Mouse (Mus musculus) thymus, postnatal 0 days (tissue): ENCODE data around the gene Frmd4a. TPM values are rescaled to one million over a fixed set of nuclear protein-coding genes. Genes with fewer than 3 reads are reported as not detected.

Source experiments
- DNase-seq: peaks from one replicate; pipeline ENCODE4 v3.0.0-alpha.2; 2015; ENCODE audit warnings: low spot score
- polyA plus RNA-seq: library from polyadenylated mRNA; unstranded; fragments of >200 nt; fragmentation: Nextera tagmentation; extraction: Ambion mirVana; gene quantifications from 2 replicates; pipeline ENCODE4 v1.2.1, GENCODE M21; 2015

Frmd4a gene
- polyA plus RNA-seq, 1 experiment from 2014 or later: 8.3 TPM

DNA sequence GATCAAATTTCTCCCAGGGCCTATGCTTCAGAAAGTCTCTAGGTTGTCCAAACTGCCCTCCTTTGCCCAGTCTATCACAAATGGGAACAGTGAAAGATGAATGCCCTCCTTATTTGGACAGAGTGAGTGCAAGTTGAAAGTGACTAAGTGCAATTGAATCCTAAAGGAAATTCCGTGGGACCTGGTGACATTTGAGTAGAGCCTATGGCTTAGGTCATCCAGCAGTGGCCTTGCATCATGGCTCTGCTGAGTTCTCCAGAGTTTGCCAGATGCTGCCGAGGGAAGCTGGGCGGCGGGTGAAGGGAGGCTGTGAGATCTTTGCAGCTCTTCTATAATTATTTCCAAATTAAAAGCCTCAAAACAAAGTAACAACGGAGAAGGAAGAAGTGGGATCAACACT, 459.8 kb downstream of the Frmd4a start:
- no peak for DNase-seq

DNA sequence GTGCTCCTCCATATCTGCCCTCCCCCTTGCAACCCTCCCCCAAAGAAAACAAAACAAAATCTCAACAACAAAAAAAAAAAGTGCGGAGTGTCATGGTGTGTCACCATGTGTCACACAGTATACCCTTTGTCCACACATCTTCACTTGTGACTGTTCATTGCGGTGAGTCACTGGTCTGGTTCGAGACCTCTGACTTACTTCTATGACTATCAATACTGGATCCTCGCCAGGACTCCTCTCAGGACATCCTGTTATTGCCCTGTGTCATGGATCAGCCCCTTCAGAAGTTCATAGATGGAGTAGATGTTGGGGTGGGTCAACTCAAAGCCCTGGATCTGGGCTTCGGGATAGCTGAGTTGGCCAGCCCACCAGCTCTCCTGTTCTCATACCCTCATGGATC, 462.7 kb downstream of the Frmd4a start:
- DNase-seq: no peak

DNA sequence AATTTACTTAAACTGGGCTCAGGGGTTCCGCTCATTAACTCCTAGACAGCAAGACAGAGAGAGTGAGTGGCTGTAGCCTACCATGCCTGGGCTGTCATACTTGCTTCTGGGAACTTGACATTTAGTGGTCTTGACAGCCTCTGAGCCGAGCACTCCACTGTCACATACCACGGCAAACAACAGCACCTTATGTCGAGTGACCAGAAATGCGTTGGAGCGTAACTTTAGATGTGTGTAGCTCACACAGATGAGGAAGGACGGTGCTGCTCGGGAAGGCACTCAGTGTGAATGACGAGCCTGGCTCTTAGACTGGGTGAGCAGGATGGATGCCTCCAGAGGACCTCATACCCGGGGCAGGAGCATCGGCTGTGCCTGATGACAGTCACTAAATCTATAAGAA, 463.6 kb downstream of the Frmd4a start:
- no peak for DNase-seq

DNA sequence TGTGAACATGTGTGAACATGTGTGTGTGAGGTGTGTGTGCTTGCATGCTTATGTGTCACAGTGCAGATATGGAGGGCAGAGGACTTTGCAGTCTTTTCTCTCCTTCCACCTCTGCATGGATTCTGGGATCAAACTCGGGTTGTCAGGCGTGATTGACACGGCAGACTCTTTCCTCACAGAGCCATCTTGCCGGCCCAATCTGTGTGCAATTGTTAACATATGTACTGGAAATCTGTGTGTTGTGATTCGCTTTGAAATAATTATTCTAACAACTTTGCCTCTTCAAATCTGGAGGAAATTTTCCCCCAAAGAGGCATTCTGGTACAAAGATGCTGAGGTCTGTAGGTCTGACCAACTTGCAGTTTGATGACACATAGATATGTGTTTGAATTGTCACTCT, 468.7 kb downstream of the Frmd4a start:
- DNase-seq: no peak

DNA sequence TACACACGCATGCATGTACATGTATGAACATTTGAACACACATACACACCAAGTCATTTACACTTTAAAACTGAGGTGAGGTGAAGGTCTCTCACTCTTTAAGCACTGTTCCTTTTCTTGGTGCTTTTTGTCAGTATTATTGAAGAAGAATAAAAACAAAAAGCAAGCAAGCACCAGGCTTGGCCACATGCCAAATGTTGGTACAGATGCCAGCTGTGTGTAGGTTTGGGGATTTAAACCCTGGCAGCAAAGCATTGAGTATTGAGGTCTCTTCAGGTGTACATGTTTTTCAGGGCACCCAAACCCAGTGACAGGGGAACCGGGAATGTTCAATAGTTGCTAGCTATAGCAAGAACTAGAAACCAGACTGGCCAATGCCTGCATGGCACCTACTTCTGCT, 469.8 kb downstream of the Frmd4a start:
- no peak for DNase-seq

DNA sequence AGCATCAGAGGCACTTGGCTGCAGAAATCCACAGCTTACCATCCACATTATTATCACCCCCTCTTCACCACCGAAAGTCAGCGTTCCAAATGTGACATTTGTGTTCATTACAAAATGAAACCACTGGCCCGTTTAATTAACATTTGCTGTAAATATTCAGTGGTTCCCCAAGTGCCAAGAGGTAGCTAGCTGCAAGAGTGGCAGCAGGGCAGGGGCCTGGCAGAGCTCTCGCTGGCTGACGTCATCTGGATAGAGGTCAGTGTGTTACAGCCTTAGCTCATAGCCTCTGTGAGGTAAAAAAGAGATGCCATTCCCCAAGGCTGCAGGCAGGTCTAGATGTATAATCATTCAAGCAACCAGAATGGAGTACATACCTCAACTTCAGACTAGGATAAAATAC, 473.3 kb downstream of the Frmd4a start:
- DNase-seq: no peak

DNA sequence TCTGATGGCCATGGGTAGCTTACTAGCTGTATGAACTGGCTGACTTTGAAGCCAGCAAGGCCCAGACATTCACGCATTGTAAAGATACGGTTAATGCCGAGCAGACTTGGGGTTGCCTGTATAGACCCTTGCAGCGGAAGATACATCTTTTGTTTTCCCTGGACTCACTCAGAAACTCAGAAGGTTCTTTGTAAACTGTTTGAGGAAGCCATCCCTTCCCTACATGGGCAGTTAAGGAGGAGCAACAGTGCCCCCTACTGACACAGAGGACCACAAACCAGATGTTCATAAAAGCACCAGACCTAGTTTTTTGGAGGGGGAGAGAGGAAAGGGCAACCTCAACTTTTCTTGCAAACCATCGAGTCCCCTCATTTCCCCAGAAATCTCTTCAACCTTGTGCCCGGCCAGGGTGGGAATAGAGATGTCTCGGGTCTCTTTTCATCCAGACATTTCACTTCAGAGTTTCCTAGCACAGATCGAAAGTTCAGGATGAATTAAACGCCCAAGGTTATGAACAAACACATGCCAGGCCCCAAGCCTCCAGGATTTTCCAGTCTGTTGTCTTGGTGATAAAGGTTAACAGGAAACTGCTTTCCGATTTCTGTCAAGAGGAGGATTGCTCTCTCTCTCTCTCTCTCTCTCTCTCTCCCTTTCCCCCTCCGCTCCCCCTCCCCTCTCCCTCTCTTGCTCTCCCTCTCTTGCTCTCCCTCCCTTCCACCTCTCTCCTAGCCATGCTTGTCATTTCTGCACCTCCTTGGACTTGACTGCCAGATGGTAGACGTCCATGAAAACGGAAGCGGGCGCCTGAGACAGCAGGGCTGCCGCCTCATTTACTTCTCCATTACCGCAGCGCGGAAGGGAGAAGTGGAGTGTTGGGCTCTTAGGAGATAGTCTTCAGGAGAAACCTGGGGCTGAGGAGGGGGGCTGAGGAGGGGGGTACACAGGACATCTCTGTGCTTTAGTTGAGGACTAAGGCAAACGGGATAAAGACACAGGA, 475.3 kb downstream of the Frmd4a start:
- DNase-seq: peak; percentile 69

DNA sequence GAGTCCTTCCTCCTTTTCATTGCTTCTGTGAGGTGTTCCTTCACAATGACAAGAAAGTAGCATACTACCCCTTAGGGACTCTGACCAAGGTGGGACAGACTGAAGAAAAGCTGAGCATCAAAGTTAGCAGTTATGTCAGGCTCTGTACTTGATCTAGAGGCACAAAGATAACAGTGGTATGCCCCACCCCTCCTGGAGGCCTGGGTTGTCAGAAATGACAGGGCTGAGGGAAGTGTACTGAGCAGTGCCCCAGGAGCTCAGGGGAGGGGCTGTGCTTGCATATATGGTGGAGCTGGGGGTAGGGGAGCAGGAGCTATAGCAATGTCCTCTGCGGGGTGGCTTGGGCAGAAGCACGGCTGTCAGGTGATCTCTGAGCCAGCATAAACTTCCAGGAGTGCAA, 477.0 kb downstream of the Frmd4a start:
- no peak for DNase-seq

DNA sequence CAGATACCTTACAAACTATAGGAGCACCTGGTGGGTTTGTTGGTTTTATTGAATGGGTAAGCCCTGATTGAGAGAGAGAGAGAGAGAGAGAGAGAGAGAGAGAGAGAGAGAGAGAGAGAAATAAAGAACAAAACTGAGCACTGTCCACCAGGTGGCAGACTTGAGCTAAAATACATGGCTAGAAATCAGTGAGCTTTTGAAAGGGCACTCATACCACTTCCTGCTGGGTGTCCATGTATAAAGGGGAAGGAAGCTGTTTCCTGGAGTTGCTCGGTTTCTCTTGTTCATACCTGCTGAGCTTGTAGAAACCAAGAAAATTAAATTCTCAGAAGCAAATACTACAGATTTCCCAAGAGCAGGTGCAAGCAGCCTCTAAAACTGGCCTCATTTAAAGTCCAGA, 481.7 kb downstream of the Frmd4a start:
- peak; percentile 79 for DNase-seq

DNA sequence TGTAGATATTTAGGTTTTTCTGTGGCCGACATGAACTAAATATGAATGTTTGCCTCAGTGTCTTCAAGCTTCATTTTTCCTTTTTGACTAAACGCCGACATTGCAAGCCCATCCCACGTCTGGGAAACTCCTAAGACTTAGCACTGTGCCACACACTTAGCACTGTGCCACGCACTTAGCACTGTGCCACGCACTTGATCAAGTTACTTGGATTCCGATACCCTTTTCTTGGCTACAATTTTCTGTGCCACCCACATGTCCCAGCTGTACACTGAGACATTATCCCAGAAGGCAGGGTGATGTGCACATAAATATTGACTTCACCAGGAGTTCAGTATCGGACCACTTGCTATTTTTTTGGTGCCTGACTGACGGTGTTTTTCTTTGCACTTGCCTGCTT, 482.4 kb downstream of the Frmd4a start:
- no peak for DNase-seq

DNA sequence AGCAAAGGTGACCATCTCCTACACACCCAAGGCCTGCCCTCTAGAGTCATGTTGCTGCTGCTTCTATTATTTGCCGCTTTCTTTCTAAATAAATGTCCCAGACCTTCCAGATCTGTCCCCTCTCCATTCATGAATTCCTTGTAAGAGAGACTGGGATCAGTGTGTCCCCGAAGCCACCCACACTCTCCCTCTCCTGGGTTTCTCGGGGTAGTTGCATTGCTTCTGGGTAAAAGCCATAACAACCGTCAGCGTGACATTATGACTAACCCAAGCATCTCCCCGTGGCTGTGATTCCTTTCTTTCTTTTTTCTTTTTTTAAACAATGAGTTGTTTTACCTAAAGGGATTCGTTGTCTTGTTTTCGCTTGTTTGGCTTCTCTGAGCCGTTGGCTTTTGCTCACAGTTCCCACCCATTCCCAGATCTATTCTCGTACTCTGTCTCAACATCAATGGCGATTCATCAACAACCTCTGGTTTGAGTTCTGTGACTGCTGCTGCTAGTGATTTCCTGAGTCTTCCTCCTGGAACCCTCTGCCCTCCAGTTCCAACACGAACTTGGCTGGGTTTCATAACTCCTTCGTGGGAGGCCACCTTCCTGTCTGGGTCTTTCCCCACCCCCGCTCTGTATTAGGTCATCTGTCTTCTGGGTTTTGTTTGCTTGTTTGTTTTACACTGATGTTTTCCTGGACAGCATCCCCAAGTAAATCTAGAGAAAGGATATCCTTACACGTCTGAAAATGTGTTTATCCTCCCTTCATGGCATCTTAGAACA, 483.9 kb downstream of the Frmd4a start:
- no peak for DNase-seq

DNA sequence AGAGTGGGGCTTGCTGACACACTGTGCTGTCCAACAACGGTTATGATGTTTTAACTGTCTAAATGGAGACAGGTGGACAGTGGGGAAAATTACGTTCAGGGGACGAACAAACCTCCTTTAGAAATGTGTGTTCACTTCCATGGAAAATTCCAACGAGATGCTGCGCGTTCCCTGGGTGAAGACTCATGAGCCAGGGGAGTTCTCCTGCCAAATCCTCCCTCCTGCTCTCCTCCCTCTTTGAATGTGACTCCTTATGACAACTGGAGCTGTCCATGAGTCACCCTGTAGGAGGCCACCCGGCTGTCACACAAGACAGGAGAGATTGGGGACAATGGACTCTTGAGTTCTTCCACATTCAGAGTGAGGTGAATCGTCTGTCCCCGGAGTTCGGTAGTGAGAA, 486.9 kb downstream of the Frmd4a start:
- no peak for DNase-seq

DNA sequence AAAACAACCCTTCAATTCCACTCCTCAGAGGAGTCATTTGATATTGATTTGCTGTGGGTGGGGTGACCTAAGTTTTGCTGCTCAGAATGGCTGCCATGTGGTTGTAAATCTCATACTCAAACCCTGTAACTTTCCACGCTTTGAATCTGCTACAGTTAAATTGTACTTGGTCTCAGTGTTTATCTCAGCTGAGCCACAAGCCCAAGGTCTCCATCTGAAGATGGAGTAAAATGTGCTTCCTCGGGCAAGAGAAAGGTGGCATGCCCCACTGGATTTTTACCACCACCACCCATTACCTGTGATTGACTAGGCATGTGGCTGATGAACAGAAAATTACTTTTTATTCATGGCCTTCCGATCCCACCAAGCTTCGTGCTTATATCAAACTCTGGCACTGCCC, 488.2 kb downstream of the Frmd4a start:
- DNase-seq: no peak

DNA sequence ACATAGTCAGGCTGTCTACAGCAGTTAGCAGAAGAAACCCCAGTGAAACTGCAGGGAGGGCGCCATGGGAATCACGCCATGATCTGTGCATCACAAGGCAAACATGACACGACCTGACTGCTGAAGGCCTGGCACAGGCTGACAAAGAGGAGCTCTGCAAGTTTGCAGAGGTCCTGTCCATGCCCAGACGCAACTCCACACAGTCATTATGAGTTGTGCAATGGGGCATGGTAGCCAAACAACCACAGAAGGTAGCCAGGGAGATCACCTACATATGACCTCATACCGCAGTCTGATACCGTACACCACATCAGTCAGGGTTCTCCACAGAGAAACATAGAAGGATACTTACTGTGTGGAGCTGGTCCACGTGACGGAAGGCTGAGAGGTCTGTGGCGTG, 489.1 kb downstream of the Frmd4a start:
- DNase-seq: no peak

DNA sequence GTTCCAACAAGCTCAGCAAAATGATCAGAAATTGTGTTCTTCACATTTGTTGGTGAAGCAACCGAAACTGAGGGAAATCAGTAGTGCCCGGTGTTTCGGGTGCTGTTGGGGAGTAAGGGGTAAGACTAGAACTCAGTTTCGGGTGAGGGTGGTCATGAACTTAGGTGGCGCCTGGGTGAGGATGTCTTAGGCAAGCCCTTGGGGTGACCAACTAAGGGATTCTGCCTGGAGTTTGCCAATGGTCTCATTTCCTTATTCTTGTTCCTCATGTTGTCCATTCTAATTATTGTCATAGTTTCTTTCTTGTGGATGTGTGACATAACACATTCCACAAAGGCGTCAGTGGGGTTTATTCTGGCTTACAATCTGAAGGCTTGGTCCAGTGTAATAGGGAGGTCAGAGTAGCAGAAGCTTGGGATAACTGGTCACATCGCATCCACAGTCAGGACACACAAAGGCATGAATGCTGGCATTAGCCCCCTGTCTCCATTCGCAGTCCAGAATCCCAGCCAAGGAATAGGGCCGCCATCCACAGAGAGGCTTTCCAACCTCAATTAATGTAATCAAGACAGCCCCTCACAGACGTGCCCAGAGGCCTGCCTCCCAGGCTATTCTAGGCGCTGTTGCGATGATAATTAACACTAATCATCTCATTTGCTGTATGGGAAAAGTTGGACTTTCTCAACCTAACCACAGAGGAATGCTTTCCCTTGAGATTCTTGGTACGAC, 490.5 kb downstream of the Frmd4a start:
- no peak for DNase-seq

DNA sequence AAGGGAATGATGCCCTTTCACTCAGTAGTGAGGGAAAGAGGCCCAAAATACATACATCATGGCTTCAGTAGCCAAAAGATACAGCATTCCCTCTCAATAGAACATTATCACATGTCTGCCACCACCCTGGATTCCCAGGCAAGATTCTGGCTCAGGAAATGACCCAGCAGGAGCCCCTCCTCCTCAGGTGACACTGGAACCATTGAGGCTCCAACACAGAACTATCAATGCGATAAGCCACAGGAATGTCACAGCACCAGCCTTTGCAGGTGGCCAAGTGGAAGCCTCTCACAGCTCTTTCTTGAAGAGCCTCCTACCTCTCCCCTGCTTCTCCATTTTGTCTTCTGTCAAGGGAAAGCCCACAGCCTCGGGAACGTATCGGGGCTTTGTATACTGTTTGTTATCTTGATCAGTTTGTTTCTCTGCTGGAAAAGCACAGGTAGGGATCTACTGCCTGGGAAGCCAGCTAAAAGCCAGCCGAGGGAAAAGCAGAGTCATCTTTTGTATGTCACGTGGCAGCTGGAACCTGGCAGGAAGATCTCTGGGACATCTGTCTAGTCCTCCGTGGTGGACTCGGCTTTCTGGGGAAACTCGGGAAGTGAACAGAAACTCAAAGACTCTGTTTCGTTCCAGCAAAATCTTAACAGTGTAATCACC, 491.6 kb downstream of the Frmd4a start:
- DNase-seq: no peak

DNA sequence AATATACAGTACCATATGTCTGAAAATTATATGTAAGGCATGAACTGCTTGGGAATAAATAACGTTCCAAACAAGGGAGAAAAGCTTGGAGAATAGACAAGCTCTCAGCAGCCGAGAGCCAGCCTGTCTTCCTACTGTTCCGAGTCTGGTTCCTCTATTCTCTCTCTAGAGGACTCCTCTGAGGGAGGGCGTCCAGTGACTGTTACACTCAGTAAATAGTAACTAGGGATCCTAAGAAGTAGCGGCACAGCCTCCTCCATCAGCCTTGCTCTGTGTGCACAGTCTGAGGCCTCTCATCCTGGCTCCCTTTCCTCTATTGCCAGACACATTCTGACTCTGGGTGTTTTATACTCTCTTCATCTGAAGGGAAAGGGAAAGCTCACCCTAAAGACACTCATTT, 492.2 kb downstream of the Frmd4a start:
- no peak for DNase-seq

DNA sequence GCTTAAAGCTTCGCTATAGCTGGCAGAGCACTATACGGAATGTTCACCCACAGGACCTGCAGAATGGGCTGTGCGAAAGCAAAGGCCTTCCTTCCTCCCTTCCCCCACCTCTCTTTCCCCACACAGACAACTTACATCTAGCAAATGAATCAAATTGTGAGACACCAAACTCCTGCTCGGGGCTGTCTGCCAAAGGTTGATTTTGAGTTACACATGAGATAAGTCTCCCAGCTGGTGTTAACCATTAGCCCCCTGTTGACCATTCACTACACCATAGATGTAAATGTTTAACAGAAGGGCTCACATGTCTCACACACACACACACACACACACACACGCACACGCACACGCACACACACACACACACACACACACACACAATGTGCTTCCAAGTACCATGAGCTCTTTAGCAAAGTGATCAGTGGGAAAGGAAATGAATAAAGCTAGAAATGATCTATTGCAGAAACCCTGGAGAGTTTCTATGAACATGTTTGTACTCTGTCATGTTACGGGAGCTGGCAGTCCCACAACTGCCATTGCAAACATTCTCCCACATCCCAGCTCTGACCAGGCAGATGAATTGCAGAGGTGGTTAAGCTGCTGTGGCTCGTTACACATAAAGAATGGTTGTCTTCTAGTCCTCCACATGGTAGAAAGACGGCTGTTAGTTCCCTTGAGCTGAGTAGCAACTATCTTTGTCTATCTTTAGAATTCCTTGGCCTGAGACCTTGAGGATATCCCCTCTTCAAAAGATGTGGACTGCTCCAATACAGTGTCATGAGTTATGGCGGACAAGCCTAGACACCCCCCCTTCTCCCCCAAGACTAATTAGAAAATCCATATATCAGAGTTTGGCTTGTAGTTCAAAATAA, 492.9 kb downstream of the Frmd4a start:
- DNase-seq: no peak

DNA sequence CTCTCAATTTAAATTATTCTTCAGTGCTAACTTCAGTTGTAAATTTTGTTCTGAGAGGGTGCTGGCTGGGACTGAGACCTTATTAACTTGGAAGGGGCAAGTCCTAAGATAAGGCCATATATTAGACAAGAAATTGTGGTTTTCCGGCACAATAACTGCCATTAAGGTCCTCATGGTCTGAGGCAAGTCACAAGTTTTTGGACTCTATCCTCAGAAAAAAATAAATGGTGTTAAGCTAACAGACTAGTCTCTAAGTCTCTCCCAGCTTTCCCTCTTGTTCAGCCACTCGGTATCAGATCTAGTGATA, 493.5 kb downstream of the Frmd4a start:
- no peak for DNase-seq

DNA sequence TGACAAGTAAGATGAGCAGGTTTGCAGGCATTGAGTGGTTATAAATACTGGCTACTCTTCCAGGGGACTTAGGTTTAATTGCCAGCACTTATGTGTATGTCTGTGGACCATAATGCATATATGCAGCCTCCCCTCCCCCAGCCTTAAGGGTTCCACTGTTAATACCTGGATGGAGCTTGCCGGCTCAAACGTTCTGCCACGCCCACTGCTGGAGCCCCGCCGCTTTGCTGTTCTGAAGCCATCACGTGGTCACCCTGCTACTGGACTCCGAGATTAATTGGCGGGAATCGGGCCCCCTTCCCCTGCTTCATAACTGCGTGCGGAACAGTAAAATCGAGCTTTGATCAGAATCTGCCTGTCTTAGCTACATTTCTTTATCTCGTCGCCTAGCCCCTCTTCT, 495.1 kb downstream of the Frmd4a start:
- no peak for DNase-seq

DNA sequence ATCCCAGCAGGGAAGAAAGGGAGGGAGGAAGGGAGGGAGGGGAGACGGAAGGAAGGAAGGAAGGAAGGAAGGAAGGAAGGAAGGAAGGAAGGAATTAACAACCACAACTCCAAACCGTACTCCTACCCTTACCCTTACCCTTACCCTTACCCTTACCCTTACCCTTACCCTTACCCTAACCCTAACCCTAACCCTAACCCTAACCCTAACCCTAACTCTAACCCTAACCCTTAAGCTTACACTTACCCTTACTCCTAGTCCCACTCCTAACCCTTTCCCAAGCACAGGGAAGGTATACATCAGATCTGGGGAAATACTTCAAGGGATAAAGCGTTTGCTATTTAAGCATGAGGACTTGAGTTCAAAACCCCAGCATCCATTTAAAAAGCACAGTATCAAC, 498.4 kb downstream of the Frmd4a start:
- no peak for DNase-seq
